Mouse (Mus musculus): ENCODE results near the gene Cd244a. TPM values are rescaled to one million over a fixed set of nuclear protein-coding genes. Genes with fewer than 3 reads are reported as not detected.

Cd244a gene
- not detected for total RNA-seq (2021)
- long read RNA-seq, experiment 1: 0 reads
- long read RNA-seq, experiment 2: 0 reads

DNA sequence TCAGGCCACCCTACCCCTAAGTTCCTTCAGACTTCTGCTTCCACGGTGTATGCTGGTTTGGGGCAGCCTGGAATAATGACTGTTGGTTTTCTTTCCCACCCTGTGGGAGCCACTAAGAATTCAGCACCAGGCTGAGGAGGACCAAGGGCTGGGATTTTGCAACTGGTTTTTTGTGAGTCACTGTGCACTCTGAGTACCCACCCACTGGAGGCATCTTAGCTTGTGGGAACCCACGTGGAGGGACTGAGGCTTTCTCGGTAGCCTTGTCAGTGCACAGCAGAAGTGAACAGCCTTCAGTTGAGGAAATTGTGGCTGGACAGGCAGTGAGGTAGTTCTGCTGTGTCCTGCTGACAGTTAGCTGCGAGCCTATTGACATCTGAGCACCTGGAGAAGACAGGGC lies at the start of gene Cd244a:
Cd244a (plus strand) TSS at position 296 of the 400 bp plus-strand sequence.
- no peak for DNase-seq (ENCODE audit: low spot score in 2 of 2)

DNA sequence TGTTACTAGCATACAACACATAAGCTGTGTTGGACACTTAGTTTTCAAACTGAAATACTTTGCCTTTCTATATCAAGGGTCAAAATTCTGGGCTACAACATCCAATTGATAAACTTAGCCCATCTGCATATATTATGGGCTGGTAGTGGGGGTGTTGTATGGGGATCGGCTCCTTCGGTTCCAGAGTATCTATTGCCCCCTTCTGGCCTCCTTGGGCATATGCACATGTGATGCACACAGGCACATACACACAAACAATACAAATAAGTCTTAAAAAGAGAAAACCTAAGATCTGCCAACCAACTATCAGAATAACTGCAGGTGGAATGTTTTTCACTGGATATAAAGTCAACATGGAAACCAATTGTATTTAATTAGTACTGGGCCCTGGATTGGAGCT lies 45.8 kb upstream of the Cd244a start:
- no peak for DNase-seq (ENCODE audit: low spot score in 2 of 2)

- no peak for DNase-seq (ENCODE audit: low spot score in 2 of 2)
These were observed 45.2 kb upstream of the Cd244a start for GRCm38 (mm10) chr1:171513760-171514159.

- no peak for DNase-seq (ENCODE audit: low spot score in 2 of 2)
These were observed 44.0 kb upstream of the Cd244a start for GRCm38 (mm10) chr1:171515039-171515438.

DNA sequence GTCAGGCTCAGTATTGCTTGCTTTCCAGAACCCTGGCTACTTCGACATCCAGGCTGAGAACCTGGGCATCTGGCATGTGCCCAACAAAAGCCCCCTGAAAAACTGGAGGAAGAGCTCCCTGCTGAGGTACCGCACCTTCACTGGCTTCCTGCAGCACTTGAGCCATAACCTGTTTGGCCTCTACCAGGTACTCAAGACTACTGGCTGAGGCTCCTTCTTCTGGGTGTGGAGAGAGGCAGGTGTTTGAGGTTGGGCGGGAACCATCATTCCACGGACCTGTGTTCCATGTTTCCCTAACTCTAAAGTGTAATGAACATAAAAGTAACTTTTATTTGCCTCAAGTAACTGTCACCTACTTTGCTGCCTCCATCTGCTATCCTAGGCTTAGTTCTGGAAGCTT lies 43.4 kb upstream of the Cd244a start:
- no peak for DNase-seq (ENCODE audit: low spot score in 2 of 2)

GRCm38 (mm10) chr1:171531367-171531766 lies 27.6 kb upstream of the Cd244a start:
- DNase-seq (ENCODE audit: low spot score in 2 of 2): no peak

GRCm38 (mm10) chr1:171532830-171533229 lies 26.2 kb upstream of the Cd244a start:
- DNase-seq (ENCODE audit: low spot score in 2 of 2): no peak

GRCm38 (mm10) chr1:171534557-171534956 lies 24.4 kb upstream of the Cd244a start:
- DNase-seq (ENCODE audit: low spot score in 2 of 2): no peak

DNA sequence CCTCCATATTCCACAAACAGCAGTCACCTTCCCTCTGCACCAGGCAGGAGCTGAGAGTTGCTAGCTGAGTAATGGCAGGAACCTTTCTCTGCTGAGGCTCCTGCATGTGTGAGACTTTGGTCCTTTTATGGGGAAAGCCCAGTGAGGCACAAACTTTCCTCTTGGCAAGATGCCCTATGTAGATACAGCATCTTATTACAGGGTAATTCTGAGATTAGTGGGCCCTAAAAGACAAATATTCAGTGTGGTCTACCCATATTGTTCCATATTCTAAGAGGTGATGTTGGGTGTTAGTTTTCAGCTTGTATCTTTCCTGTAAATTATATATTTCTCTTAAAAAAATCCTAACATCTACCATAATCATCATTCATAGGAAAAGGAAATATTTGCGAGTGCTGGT lies 23.8 kb upstream of the Cd244a start, which contains the start of gene Itln1:
Itln1 (minus strand) TSS at position 101 of the 400 bp plus-strand sequence.
- no peak for DNase-seq (ENCODE audit: low spot score in 2 of 2)

DNA sequence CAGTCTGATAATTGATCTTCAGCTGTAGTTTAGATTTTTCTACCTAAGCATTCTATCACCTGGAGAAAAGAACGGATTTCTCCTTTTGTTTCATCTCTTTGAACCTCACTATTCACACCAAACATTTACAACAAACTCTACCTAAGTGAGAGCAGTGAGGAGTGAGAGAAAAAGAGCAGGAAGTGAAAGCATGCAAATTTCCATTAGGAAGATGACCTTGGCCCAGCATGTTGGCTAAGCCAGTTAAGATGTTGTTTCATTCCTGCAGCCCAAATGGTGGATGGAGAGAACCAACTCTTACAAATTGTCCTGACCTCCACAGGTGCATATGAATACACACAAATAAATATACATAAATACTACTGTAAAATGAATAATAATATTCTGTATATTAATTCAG lies 18.3 kb upstream of the Cd244a start:
- DNase-seq (ENCODE audit: low spot score in 2 of 2): no peak

DNA sequence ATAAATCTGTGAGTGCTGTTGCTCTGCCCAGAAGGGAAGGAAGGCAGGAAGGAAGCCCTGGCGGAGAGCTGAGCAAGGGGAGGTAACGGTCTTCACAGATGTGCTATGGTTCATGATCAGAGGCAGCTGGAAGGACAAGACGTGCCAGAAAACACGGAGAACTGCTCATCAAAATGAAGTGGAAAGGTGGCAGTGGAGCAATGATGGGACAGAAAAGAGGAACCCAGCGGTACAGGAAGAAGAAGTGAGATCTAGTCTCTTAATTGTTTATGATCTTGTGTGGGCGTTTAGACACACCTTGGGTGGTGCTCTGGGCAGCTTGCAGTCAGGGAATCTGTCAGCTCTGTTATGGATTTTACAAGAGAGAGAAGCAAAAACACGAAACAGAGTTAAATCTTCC lies 7.7 kb upstream of the Cd244a start:
- DNase-seq (ENCODE audit: low spot score in 2 of 2): no peak

GRCm38 (mm10) chr1:171552230-171552629 lies 6.8 kb upstream of the Cd244a start:
- no peak for DNase-seq (ENCODE audit: low spot score in 2 of 2)

GRCm38 (mm10) chr1:171553359-171554341 lies 5.3 kb upstream of the Cd244a start:
- DNase-seq (ENCODE audit: low spot score in 2 of 2): no peak

- no peak for DNase-seq (ENCODE audit: low spot score in 2 of 2)
These were observed 2.6 kb upstream of the Cd244a start for GRCm38 (mm10) chr1:171556366-171556765.

DNA sequence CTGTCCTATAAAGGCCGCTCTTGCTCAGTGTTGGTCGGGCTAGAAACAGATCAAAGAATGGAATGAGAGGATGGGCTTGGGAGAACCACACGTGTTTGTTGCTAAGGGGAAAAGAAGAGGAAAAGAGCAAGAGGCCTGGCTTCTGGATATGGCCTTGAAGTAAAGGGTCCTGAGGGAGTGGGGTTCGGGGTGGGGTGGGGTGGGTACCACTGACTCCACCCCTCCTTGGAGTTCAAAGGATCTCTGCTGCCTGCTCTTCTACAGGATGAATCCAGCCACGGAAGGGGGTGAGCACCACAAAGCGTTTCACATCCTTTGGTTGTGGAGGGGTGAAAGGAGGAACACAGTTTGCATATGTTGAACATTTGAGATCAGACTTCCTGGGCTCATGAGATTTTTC lies 586 bp upstream of the Cd244a start:
- no peak for DNase-seq (ENCODE audit: low spot score in 2 of 2)

DNA sequence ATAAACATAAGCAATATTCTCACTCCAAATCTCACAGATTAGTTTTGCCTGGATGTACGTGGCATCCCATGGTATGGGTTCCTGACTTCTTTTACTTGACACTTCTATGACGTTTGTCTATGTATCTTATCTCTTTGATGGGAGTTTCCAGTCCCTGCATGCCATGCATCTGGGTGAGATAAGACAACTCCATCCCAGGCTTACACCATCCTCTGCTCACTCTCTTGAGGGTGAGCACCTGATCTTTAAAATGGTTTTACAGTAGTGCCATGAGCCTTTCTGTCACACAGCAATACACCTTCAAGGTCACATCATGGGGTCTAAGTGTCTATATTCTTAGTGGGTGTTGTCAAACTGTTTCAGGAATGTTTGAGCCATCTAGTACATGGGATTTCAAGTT lies 1.3 kb downstream of the Cd244a start:
- DNase-seq (ENCODE audit: low spot score in 2 of 2): no peak

- no peak for DNase-seq (ENCODE audit: low spot score in 2 of 2)
These were observed 2.2 kb downstream of the Cd244a start for GRCm38 (mm10) chr1:171561200-171561599.

DNA sequence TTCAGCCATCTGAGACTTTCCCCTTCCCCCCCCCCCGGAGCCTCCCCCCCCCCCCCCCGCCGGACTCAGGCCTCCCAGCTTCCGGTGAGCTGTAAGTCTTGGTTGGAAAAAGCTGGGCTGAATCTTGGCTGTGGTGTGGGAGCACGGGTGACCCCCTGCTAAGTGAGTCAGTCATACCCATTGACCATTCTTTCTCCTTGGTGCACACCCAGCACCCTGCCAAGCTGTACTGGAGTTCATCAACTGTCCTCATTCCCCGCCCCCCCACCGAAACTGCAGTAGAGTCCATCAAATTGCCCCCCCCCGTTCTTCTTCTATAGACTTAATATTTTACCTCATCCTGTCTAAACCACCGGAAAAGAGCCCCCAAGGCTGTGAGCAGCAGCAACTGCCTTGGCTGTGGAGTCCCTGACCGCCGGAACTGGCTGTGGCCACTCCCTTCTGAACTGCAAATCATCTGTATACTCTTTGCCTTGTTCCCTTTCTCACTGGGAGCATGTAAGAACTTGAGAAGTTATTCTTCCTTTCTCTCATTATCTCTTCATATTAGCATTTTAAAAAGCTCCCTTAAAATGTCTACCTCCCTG lies 2.7 kb downstream of the Cd244a start:
- no peak for DNase-seq (ENCODE audit: low spot score in 2 of 2)

DNA sequence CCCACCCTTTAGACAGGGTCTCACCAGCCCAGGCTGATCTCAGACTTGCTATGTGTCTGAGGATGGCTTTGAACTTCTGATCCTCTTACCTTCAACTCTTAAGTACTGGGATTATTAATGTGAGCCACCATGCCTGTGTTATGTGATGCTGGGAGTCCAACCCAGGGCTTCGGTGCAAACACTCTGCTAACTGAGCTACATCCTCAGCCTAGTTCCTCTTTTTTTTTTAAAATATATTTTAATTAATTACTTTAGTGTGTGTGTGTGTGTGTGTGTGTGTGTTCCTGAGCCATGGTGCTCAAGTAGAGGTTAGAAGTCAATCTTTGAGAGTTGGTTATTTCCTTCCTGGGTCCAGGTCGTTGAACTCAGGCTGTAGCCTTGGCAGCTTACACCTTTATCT lies 4.0 kb downstream of the Cd244a start:
- DNase-seq (ENCODE audit: low spot score in 2 of 2): no peak

GRCm38 (mm10) chr1:171564247-171564646 lies 5.3 kb downstream of the Cd244a start:
- DNase-seq (ENCODE audit: low spot score in 2 of 2): no peak

DNA sequence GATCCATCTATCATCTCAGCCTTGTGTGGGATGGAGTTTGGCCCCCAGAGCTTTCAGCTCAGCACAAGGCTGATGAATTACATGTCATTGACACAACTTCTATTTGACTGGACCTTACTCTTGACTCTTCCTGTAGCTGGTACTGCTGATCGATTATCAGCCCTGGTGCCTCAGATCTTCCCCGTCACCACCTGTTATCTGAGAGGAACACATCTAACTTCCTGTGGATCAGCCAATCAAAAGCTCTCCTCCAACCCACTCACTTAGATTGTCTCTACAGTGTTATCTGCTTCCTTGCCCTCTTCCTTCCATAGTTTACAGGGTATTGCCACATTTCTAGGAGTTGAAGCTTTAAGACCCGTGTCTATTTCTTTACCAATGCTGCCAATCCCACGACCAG lies 6.9 kb downstream of the Cd244a start:
- DNase-seq (ENCODE audit: low spot score in 2 of 2): no peak

DNA sequence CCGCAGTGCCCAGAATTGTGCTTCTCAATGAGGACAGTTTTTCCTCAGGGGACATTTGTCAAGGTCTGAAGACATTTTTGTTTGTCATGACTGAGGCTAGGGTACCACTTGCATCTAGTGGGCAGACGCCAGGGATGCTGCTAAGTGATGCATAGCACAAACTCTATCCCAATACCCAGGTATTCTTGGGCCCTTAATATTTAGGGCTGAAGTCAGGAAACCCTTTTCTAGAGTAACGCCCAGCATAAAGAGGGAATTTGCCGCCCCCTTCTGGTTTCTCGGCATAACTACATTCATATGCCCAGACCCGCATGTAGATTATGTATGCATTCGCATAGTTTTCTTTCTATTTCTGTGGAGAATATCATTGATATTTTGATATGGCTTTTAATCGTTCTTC lies 7.8 kb downstream of the Cd244a start:
- DNase-seq (ENCODE audit: low spot score in 2 of 2): peak; percentile 26 to 37

Data from layer of hippocampus, postnatal 14 days (tissue).